Mouse (Mus musculus): Measurements from ENCODE around the gene Ceacam16.

Ceacam16 gene

GRCm38 (mm10) chr7:19842885-19843504 lies 18.1 kb downstream of the Ceacam16 start:
- no peak for DNase-seq

GRCm38 (mm10) chr7:19841686-19842413 lies 19.2 kb downstream of the Ceacam16 start:
- DNase-seq = no peak

GRCm38 (mm10) chr7:19840936-19841335 lies 20.2 kb downstream of the Ceacam16 start:
- DNase-seq = no peak

GRCm38 (mm10) chr7:19840371-19840770 lies 20.7 kb downstream of the Ceacam16 start:
- DNase-seq = no peak

GRCm38 (mm10) chr7:19836843-19837242 lies 24.3 kb downstream of the Ceacam16 start:
- no peak for DNase-seq

- DNase-seq = no peak
These were observed 27.0 kb downstream of the Ceacam16 start for GRCm38 (mm10) chr7:19834055-19834454.

GRCm38 (mm10) chr7:19831837-19832236 lies 29.3 kb downstream of the Ceacam16 start:
- no peak for DNase-seq

- DNase-seq = no peak
These were observed 30.4 kb downstream of the Ceacam16 start for GRCm38 (mm10) chr7:19830682-19831156.

GRCm38 (mm10) chr7:19829694-19830093 lies 31.4 kb downstream of the Ceacam16 start:
- no peak for DNase-seq

GRCm38 (mm10) chr7:19826756-19827155 lies 34.3 kb downstream of the Ceacam16 start:
- no peak for DNase-seq

- peak; percentile 17 for DNase-seq
These were observed 36.7 kb downstream of the Ceacam16 start for GRCm38 (mm10) chr7:19824182-19824973.

- no peak for DNase-seq
These were observed 37.6 kb downstream of the Ceacam16 start for GRCm38 (mm10) chr7:19823256-19824181.

GRCm38 (mm10) chr7:19822604-19823058 lies 38.5 kb downstream of the Ceacam16 start, which contains the start of gene Bcl3:
Gene Bcl3, minus strand, starts transcription at chr7:19822770.
- no peak for DNase-seq

GRCm38 (mm10) chr7:19822193-19822592 lies 38.9 kb downstream of the Ceacam16 start:
- no peak for DNase-seq

GRCm38 (mm10) chr7:19821633-19822032 lies 39.5 kb downstream of the Ceacam16 start:
- DNase-seq = no peak

GRCm38 (mm10) chr7:19820347-19821048 lies 40.6 kb downstream of the Ceacam16 start:
- DNase-seq = no peak

- DNase-seq = no peak
These were observed 42.2 kb downstream of the Ceacam16 start for GRCm38 (mm10) chr7:19818875-19819274.

- DNase-seq = no peak
These were observed 42.7 kb downstream of the Ceacam16 start for GRCm38 (mm10) chr7:19818440-19818839.

- DNase-seq = no peak
These were observed 43.6 kb downstream of the Ceacam16 start for GRCm38 (mm10) chr7:19817382-19818105.

- DNase-seq = no peak
These were observed 44.8 kb downstream of the Ceacam16 start for GRCm38 (mm10) chr7:19816224-19816771.
